Mouse (Mus musculus): Measurements from ENCODE around the gene Tnni3k.
A peak's percentile ranks its signal among the peaks of the same experiment; 100 is the strongest.

Tnni3k gene

GRCm38 (mm10) chr3:155055231-155055916 is at the start of gene Tnni3k:
TSS of gene Tnni3k (minus strand) at chr3:155055407.
- DNase-seq, result no peak

GRCm38 (mm10) chr3:155099266-155099665 is 44.1 kb upstream of the Tnni3k start:
- no peak for DNase-seq

GRCm38 (mm10) chr3:155093116-155093956 is 38.1 kb upstream of the Tnni3k start, which contains the start of the genes Fpgt and Lrriq3:
TSS of gene Fpgt (minus strand) at chr3:155093403.
TSS of gene Lrriq3 (plus strand) at chr3:155093434.
- DNase-seq, result peak; percentile 93

GRCm38 (mm10) chr3:155092081-155092480 is 36.9 kb upstream of the Tnni3k start:
- no peak for DNase-seq

- no peak for DNase-seq
Observed at GRCm38 (mm10) chr3:155077908-155078307, 22.7 kb upstream of the Tnni3k start.

- DNase-seq, result no peak
Observed at GRCm38 (mm10) chr3:155059449-155059822, 4.2 kb upstream of the Tnni3k start.

- DNase-seq, result no peak
Observed at GRCm38 (mm10) chr3:155058800-155059448, 3.7 kb upstream of the Tnni3k start.

DNA sequence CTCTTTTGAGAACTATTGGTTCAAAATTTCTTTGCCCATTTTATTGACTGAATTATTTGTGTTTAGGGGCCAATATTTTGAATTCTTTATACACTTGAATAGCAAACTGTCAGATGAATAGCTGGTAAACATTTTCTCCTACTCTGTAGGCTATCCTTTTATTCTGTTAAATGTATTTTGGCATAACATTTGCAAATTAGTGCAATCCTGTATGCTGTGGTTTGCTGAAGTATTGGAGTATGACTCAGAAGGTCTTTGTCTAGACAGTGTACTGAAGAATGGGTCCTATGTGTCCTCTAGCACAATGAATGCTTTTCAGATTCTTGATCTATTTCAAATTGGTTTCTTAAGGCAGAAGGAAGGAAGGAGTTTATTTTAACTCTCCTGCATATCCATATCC is 2.4 kb upstream of the Tnni3k start:
- DNase-seq, result no peak

DNA sequence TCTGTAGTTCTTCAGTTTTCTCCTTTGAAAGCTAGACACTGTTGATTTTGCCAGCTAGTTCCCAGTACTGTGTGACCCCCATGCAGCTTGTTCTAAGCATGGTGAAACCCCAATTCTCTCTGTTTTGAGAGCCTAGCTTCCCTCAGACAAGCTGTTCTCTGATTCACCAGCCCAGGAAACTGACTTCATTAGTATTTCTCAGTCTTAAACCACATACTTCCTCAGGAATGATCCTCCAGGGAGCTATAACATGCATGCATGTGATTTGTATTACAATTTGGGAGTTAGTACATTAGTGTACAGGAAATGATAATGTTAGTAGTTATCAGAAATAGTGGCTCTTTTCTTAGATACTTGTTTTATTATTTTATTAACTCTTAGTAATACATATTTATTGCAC is 1.4 kb upstream of the Tnni3k start:
- DNase-seq, result no peak

DNA sequence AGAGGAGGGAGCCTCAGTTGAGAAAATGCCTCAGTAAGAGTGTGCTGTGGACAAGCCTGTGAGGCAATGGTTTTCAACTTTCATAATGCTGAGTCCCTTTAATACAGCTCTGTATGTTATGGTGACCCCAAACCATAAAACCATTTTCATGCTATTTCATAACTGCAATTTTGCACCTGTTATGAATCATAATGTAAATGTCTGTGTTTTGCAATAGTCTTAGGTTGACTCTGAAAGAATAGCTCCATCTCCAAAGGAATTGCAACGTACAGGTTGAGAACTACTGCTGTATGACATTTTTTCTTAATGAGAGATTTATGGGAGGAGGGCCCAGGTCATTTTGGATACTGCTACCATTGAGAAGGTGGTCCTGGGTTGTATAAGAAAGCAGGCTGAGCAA is 2.0 kb downstream of the Tnni3k start:
- no peak for DNase-seq

GRCm38 (mm10) chr3:155052021-155052420 is 3.2 kb downstream of the Tnni3k start:
- DNase-seq, result no peak

DNA sequence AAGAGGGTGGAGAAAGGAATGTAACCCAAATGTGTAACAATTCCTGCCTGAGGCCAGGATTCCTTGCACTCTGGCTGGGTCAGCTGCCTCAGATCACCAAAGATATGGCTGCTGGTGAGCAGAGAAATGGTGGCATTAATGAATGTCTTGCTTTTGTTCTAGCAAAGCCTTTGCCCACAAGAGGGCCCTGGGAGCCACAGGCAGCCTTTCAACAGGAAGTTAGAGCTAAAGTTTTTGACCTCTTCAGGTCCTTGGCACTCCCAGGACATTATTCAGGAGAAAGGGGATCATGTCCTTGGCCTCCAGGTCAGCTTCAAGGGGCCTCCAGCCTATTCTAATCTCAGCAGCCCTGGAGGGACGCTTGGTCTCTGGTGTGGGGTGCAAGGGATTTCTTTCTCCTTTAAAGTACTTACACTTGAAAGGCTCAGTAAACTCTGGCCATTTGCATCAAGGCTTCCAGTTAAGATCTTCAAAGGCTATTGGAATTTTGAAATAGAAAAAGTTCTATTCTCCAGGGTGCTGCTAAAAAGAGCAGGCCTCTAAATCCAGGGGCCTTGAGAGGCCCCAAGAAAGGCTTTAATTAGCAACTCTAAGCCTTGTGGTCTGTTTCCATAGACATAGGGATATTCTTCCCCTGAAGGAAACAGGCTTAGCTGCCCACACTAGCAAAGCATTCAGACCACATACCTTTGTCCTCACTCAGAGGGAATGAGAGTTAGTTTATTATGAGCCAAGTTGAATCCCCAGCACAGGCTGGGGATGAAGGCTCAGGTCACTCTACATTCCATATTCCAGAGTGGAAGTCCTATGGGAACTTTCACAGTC is 16.0 kb downstream of the Tnni3k start:
- DNase-seq, result no peak

DNA sequence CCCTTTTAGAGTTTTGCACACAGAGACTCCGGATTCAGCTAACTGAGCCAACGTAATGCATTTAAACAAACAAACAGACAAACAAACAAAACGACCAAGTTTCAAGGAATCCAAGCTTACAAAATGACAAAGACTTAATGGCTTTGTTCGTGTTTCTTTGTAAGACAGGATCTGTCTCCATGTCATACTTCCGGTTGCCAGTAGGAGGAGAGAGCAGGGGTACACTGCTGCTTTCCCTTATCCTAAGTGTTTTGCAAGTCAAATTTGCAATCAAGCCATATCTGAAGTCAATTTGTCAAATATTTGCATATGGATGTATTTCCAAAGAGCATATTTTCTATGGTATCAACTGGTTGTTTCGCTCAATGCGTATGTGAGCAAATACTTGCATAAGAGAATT is 20.9 kb downstream of the Tnni3k start:
- DNase-seq, result no peak

DNA sequence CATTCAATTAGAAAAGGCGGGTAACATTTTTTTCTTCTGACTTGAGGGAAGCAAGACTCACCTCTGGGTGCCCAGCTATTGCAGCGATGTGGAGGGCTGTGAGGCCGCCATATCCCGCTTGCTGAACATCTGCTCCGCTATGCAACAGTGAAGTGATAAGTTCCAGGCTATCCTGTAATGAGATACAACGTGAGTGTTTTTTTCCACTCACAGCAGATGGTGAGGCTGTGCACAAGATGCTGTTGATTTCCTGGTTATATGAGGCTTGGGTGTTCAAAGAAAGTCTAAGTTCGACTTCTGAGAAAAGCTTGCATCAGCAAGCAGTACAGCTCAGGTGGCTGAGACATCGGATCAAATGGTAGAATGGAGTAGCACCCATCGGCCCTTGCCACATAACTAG is 25.0 kb downstream of the Tnni3k start:
- DNase-seq, result no peak

- no peak for DNase-seq
Observed at GRCm38 (mm10) chr3:155002781-155003180, 52.4 kb downstream of the Tnni3k start.

GRCm38 (mm10) chr3:155001056-155001455 is 54.2 kb downstream of the Tnni3k start:
- no peak for DNase-seq

- DNase-seq, result no peak
Observed at GRCm38 (mm10) chr3:154992678-154993077, 62.5 kb downstream of the Tnni3k start.

- DNase-seq, result no peak
Observed at GRCm38 (mm10) chr3:154979101-154979500, 76.1 kb downstream of the Tnni3k start.

DNA sequence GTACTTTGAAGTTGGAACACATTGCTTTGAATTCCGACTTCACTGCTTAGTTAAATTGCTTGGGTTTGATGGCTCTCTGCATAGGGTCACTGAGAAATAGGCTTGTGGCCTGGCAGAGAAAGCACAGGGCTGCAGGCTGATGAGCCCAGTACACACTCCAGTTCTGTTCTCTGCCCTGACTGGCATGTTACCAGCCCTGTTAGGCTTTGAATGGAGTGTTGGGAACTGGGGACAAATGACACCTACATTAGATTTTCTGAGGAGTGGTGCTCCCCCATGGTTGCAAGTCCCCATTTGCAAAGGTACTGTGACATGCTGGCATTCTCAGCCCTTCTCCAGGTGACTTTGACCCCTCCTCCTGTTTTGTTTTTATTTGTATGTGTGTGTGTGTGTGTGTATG is 83.6 kb downstream of the Tnni3k start:
- DNase-seq, result no peak

GRCm38 (mm10) chr3:154970981-154971380 is 84.2 kb downstream of the Tnni3k start:
- no peak for DNase-seq

GRCm38 (mm10) chr3:154961284-154961683 is 93.9 kb downstream of the Tnni3k start:
- no peak for DNase-seq

DNA sequence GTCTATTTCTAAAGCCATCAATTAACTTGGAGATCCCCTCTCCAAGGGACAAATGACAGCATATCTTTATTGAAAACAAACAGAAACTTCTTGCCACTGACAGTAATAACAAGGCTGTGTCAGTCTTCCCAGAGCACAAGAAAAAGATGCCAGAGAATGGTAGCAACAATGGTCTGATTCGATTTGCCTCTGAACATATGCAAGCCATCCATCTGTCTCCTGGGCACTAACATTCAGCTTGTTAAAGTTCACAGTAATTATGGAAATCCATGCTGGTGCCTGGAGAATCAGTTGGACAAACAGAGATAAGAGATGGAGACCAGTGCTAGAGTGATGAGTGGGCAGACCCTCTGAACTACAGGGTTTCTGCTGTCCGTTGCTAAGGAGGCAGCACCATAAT is 102.1 kb downstream of the Tnni3k start:
- DNase-seq, result no peak

DNA sequence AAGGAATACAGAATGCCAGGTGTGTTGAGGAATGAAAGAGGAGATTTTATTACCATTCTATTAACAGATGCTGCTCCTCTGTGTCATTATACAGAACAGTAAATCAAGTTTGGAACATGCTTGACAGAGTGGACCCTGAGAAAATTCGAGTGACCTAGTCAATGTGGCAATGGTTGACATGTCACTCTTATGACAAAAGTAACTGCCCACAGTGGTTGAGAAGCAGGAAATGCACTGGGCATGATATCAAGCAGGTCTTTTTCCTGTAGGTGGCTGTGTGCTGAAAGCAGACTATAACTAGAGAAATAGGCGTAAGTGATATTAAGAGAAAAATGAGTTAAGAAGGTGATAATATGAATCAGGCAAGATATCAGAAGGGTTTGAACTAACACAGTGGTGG is 105.7 kb downstream of the Tnni3k start:
- DNase-seq, result no peak

All from cerebellum, adult 9-10 months (tissue).